Mouse (Mus musculus): Measurements from ENCODE around the gene Onecut3. TPM values are rescaled to one million over a fixed set of nuclear protein-coding genes. Genes with fewer than 3 reads are reported as not detected.

The Onecut3 gene
- total RNA-seq, 2 experiments from 2014 or later: not detected

DNA sequence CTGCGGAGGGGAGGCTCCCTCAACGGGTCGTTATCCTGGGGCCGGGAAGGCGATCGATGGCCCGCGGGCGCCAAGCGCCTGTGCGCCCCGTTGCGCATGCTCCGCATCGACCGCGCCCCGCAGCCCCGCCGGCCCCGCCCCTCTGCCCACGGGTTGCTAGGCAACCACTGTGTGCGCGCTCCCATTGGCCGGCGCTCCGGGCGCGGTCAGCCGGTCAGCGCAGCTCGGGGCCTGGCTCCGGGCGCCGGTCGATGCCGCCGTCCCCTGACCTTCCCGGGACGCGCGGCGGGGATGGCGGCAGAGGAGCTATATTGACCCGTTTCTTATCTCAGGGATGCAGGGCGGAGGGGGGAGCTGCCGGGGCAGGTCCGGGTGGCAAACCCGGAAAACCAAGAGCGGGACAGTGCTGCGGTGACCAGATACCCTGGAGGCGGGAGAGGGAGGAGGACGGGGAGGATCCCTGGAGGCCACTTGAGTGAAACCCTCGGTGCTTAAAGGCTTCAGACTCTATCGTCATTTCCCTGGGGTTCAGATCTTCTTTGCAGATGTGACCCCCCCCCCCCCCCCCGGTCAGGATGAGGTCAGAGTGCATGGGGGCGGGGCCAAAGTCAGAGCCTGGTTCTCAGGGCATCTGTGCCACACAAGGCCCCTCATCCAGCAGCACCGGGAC is 19.2 kb upstream of the Onecut3 start:
- no peak for TF ChIP-seq CTCF (IDR thresholded peaks at IDR 0.05)
- DNase-seq: peak; percentile 95
- Histone ChIP-seq H3K27ac (peak overlapping the region; percentile 85), H3K4me3 (peak overlapping the region; percentile 80)
- intact Hi-C loops (cut with DNase I): no loop called here

DNA sequence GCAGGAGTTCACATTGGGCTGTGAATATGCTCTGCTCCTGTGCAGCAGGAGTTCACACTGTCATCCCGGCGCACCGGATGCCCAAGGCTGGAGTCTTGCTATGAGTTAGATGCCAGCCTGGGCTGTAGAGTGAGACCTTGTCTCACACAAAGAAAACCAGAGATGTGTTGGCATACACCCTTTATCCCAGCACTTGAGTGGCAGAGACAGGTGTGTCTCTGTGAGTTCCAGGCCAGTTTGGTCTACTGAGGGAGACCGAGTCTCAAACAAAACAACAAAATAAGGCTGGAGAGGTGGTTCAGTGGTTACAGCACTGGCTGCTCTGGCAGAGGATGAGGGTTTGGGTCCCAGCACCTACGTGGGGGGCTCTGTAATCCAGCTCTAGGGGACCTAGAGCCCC is 16.1 kb upstream of the Onecut3 start:
- no peak overlapping the region for H3K4me3 ChIP-seq
- no peak overlapping the region for H3K27ac ChIP-seq
- intact Hi-C loops (cut with DNase I): no loop called here
- no peak for TF ChIP-seq CTCF (IDR thresholded peaks at IDR 0.05)
- no peak for DNase-seq

DNA sequence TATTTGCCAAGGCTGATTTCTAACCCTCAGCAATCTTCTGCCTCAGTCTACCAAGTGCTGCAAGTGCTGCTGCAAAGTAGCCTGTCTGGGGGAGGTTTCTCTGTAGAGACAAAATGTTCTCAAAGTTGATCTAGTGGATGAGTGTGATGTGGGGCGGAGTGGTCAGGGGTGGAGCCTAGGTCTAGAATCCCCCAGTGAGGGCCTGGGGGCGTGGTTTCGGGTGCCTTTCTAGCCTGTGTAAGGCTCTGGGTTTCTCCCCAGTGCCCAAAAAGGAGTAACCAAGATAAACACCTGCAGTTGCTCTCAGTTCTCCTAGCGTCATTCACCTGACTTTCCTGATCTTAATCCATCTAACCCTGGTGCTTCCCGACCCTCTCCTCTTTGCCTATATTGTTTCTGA is 13.6 kb upstream of the Onecut3 start:
- Histone ChIP-seq H3K27ac (no peak overlapping the region), H3K4me3 (no peak overlapping the region)
- DNase-seq: no peak
- no peak for TF ChIP-seq CTCF (IDR thresholded peaks at IDR 0.05)
- intact Hi-C loops (cut with DNase I): no loop called here

DNA sequence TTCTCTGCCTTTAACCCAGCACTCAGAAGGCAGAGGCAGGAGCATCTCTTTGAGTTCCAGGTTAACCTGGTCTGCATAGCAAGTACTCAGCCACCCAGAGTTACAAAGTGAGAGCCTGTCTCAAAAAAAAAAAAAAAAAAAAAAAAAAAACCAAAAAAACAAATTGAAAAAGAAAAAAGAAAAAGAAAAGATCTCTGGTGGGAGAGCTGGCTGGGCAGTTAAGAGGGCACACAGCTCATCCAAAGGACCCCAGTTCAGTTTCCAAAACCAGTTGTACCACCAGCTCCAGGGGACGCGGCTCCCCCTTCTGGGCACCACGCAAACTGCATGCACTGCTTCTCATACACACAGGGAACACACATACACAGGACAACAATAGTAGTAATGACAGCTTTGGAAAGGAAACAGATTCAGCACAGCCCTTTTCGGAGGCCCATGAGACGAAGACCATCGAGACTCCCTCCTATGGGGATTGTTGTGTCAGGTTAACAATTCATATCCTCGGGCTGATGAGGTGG is 7.7 kb upstream of the Onecut3 start:
- intact Hi-C loops (cut with DNase I): no loop called here

DNA sequence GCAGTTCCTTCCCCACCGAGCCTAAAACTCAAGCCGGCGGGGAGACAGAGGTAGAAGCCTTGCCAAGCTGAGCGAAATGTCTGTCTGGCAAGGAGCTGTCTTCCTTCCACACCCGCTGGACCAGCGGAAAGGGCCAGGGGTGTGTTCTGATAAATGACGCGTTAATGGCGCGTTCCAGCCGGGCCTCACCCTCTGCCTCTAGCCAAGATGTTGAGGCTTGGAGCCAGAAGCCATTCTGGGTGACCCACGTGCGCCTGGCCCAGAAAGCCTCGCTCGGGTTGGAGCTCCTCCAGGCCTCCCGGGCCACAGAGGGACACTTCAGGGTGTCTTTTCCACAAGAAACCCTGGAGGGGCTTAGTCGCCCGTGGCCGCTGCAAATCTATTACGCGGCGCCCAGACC is 4.6 kb upstream of the Onecut3 start:
- peak; percentile 91 for DNase-seq
- no peak for TF ChIP-seq CTCF (IDR thresholded peaks at IDR 0.05)
- peak overlapping the region; percentile 24; the same call in 1 of the 2 replicates for H3K27ac ChIP-seq
- peak overlapping the region; percentile 58 for H3K4me3 ChIP-seq
- intact Hi-C loops (cut with DNase I): no loop called here

More for the DNA sequence above, 7.7 kb upstream of the Onecut3 start:
- no peak for DNase-seq
- no peak overlapping the region for H3K27ac ChIP-seq
- peak; percentile 30 for TF ChIP-seq CTCF (IDR thresholded peaks at IDR 0.05)
- no peak overlapping the region for H3K4me3 ChIP-seq

DNA sequence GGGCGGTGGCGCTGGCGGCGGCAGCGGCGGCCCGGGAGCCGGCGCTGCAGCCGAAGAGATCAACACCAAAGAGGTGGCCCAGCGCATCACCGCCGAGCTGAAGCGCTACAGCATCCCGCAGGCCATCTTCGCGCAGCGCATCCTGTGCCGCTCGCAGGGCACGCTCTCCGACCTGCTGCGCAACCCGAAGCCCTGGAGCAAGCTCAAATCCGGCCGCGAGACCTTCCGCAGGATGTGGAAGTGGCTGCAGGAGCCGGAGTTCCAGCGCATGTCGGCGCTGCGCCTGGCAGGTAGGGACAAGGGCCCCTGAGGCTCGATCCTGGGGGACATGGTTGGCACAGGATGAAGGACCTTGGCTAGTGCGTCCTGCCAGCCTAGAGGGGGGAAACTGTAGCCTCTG is 1.3 kb downstream of the Onecut3 start:
- Histone ChIP-seq H3K4me3 (peak overlapping the region; percentile 44), H3K27ac (no peak overlapping the region)
- DNase-seq: no peak
- TF ChIP-seq CTCF (IDR thresholded peaks at IDR 0.05): no peak
- intact Hi-C loops (cut with DNase I): loop anchor here (2.0 kb wide), 1 partner anchor 19 kb away; no protein-coding TSS in a partner anchor

DNA sequence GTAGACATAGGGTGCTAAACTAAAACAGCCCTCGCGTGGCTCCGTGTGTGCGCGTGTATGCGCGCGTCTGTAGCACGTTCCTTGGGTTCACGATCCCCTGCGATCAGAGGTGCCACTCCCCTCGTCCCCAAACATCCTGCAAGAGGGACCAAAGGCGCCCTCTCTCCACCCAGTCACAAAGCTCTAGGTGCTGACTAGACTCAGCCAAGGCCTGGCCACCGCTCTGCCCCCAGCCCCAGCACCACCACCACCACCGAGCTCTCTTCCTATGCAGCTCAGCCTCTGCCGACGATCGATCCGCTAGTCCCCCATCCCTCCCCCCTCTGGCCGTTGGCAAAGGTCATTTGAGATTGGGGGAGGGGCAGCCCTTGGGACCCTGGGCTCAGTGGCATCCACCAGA is 1.8 kb downstream of the Onecut3 start:
- Histone ChIP-seq H3K27ac (no peak overlapping the region), H3K4me3 (peak overlapping the region; percentile 44; the same call in 1 of the 2 replicates)
- no peak for TF ChIP-seq CTCF (IDR thresholded peaks at IDR 0.05)
- intact Hi-C loops (cut with DNase I): no loop called here
- DNase-seq: no peak

DNA sequence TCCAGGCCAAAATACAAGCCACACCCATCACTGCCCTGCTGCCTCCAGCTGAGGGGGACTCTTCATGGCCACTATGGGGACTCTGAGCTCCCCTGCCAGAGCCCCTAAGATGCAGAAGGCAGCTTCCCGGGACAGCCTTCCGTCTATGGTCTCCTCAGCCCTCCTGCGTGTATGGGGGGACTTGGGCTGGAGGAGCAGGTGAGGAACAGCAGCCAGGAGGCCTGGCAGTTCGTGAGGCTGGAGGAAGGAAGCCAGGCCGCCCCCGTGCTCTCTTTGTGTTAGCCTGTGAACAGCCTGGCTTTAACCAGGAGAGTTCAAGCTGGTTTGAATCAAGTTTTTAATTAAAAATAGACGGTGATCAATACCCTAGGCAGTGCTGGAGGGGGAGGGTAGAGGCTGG is 7.7 kb downstream of the Onecut3 start:
- TF ChIP-seq CTCF (IDR thresholded peaks at IDR 0.05): no peak
- H3K27ac ChIP-seq: no peak overlapping the region
- no peak for DNase-seq
- H3K4me3 ChIP-seq: no peak overlapping the region
- intact Hi-C loops (cut with DNase I): loop anchor here (10.0 kb wide), 1 partner anchor 127 kb away; no protein-coding TSS in a partner anchor

DNA sequence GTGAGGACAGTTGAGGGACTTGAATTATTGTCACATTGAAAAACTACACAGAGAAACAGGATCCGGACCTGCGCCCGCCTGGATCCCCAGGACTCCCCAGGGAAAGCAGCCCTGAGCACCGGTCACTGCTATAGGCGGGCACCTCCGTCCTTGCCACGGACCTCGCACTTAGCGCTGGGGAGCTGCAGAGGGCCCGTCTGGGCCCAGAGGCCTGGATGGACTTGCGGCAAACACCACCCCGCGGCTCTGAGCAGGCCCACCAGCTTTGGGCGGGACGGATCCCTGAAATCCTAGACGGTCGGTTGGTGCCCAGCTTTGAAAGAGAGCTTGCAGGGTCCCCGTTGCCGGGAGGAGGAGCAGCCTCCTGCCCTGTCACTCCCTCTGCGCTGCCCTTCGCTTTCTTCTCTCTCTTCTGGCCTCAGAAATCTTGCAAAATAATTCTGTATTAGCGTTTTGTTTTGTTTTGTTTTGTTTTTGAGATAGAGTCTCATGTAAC is 8.2 kb downstream of the Onecut3 start:
- TF ChIP-seq CTCF (IDR thresholded peaks at IDR 0.05): no peak
- Histone ChIP-seq H3K4me3 (no peak overlapping the region), H3K27ac (no peak overlapping the region)
- no peak for DNase-seq
- intact Hi-C loops (cut with DNase I): loop anchor here (10.0 kb wide), 1 partner anchor 128 kb away; no protein-coding TSS in a partner anchor

DNA sequence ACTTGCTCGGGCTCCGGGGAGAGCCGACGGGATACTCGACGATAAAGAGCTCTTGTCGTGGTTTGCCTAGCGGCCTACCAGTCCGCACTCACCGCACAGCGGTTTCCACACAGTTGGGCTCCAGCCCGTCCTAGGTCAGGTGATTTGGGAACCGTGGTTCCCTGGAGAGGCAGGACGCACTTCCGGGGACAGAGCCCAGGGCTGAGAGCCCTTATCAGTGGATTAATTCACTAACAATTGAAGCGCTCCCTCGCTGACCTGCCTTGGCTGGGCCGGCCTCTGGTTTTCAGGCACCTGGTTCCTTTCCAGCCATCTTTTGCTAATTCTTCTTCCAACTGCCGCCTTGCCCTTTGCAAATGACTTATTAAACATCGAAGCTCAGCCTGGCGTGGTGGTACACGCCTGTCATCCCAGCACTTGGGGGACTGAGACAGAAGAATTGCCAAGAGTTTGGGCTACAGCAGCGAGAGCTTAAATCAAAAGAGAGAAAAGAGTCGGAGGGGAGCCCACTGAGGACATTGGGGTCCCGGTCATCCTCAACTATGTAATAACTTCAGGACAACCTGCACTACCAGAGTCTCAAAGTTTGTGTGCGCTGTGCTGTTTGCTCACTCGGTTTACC is 9.1 kb downstream of the Onecut3 start:
- intact Hi-C loops (cut with DNase I): loop anchor here (10.0 kb wide), 1 partner anchor 129 kb away; no protein-coding TSS in a partner anchor

DNA sequence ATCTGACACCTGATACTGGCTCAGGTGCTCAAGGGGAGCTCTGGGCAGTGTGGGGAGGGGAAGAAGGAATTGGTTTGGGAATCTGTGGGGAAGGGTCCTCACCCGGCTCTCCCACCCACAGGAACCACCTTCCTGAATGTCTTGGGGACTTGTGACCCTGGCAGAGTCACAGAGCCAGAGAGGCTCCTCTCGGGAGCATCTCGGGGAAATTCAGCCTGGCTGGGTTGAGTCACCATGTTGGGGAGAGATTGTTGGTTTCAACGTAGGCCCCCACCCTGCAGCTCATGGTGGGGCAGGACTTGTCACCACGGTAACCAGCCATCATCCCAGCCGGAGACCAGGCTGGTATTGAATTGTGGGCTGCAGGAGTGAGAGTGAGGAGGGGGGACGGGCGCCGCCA is 10.1 kb downstream of the Onecut3 start:
- intact Hi-C loops (cut with DNase I): loop anchor here (10.0 kb wide), 1 partner anchor 130 kb away; no protein-coding TSS in a partner anchor
- H3K27ac ChIP-seq: no peak overlapping the region
- no peak overlapping the region for H3K4me3 ChIP-seq
- no peak for DNase-seq
- no peak for TF ChIP-seq CTCF (IDR thresholded peaks at IDR 0.05)

More for the DNA sequence above, 9.1 kb downstream of the Onecut3 start:
- no peak for TF ChIP-seq CTCF (IDR thresholded peaks at IDR 0.05)
- Histone ChIP-seq H3K27ac (no peak overlapping the region), H3K4me3 (no peak overlapping the region)
- no peak for DNase-seq

DNA sequence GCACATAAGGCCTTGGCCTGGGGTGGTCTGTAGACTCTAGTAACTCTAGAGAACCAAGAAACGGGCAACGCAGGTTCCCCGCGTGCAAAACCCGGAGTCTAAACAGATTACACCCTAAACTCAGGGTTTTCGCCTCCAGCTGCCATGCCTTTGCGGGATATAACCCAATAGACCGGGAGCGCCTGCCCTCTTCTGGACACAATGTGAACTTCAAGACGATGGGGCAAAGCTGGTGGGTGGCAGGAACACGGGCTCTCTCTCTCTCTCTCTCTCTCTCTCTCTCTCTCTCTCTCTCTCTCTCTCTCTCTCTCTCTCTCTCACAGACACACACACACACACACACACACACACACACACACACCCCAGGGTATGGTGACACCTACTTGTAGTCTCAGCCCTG is 11.6 kb downstream of the Onecut3 start:
- H3K4me3 ChIP-seq: no peak overlapping the region
- peak; percentile 68 for TF ChIP-seq CTCF (IDR thresholded peaks at IDR 0.05)
- H3K27ac ChIP-seq: no peak overlapping the region
- intact Hi-C loops (cut with DNase I): loop anchor here (10.0 kb wide), 1 partner anchor 131 kb away; no protein-coding TSS in a partner anchor
- DNase-seq: peak; percentile 71

Measured in gastrocnemius, adult 2 months (tissue).